Mouse (Mus musculus): ENCODE measurements at regions not wholly inside any gene's neighbourhood (a gene's known extent, or its start where the extent isn't known, plus 50 kb on each side); places are given as distances from the start of the nearest gene placed in this dataset.

GRCm38 (mm10) chr1:81864571-81864970 is 368.3 kb upstream of the Gm9747 start:
- TF ChIP-seq GATA1 (IDR thresholded peaks at IDR 0.05; ENCODE audit: borderline replicate concordance, low read length), result no peak
- no peak for TF ChIP-seq FLI1 (IDR thresholded peaks at IDR 0.05; ENCODE audit: low read length)
